Mouse (Mus musculus) T-helper 17 cell (primary cell): ENCODE results near the gene Camkmt.

Experiments used
- in situ Hi-C, 2 experiments: fragments of 300-600 bp; cut with MboI, MseI; formaldehyde crosslinking; loops; 1 replicate in 1 of 2; 2 replicates in 1 of 2; pipeline ENCODE4 v1.15.1; 2025; ENCODE audit warnings: high pct_unique_total_duplicates in 2 of 2

Gene Camkmt

GRCm38 (mm10) chr17:85489488-85489980 is 399.2 kb downstream of the Camkmt start:
- in situ Hi-C loops = no loop called here

GRCm38 (mm10) chr17:85491491-85491890 is 401.1 kb downstream of the Camkmt start:
- in situ Hi-C loops = no loop called here

- in situ Hi-C loops = no loop called here
Observed at GRCm38 (mm10) chr17:85493521-85493920, 403.2 kb downstream of the Camkmt start.

- in situ Hi-C loops = no loop called here
Observed at GRCm38 (mm10) chr17:85495012-85495754, 404.8 kb downstream of the Camkmt start.

- in situ Hi-C loops = no loop called here
Observed at GRCm38 (mm10) chr17:85495871-85496270, 405.5 kb downstream of the Camkmt start.

GRCm38 (mm10) chr17:85504888-85505287 is 414.5 kb downstream of the Camkmt start:
- in situ Hi-C loops = no loop called here

GRCm38 (mm10) chr17:85506206-85507088 is 416.1 kb downstream of the Camkmt start:
- in situ Hi-C loops = no loop called here

- in situ Hi-C loops = no loop called here
Observed at GRCm38 (mm10) chr17:85507089-85507460, 416.7 kb downstream of the Camkmt start.
